Mouse (Mus musculus) layer of hippocampus, postnatal 14 days (tissue): ENCODE data around the gene Tm7sf2. TPM values are rescaled to one million over a fixed set of nuclear protein-coding genes. Genes with fewer than 3 reads are reported as not detected.

Experiments used
- DNase-seq, 2 experiments: peaks; one replicate each; pipeline ENCODE4 v3.0.0; 2021 to 2022; ENCODE audit warnings: low spot score in 2 of 2, mixed read lengths in 1 of 2
- total RNA-seq, 2 experiments: library from RNA; stranded (reverse); gene quantifications; 2 replicates each; pipeline ENCODE4 v1.2.3; 2021

The Tm7sf2 gene
- total RNA-seq, 2 experiments from 2014 or later = 40.1 to 44.2 TPM

DNA sequence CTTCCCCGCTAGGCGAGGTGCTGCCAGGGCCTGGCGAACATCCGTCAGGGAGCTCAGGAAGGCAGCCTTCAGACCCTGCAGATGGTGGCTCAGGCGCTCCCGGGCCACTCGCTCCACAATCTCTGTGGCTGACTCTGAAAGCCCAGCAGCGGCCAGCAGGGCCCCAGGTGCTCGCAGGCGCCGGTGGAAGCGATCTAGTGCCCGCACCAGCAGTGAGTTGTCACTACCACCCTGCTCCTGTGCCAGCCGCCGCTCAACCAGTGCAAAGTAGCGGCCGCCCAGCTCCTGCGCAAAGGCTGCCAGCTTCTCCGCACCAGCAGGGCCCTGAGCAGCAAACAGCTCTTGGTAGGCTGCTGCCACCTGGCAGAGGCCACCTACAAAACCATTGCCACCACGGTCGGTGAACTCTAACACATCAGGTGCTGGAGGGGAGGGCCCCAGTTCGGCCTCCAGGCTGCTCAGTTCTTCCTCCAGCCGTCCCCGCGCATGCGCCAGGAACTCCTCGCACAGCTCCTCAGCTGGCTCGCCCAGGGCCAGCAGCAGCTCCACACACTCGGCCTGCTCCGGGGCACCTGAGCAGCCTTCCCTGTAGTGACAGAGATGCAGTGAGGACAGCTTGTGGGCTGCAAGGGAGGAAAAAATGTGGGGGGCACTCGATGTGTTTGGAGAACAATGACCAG lies 2.5 kb upstream of the Tm7sf2 start:
- DNase-seq = no peak

DNA sequence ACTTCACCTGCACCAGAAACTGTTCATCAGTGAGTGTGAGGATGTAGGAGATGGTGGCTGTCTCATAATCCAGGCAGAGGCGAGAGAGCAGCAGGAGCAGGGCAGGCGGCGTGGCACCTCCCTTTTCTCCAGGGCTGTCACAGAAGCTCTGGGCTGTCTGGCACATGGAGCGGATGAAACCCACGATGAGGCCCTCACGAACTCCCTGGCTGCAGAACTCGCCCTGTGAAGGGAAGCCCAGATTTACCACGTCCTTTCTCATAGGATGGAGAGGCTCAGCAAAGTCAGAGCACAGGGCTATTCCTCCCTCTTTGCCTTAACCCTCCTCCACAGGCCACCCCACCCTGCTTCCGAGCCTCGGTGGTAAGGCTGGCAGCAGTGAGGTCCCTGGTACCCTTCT lies 1.7 kb upstream of the Tm7sf2 start:
- no peak for DNase-seq

DNA sequence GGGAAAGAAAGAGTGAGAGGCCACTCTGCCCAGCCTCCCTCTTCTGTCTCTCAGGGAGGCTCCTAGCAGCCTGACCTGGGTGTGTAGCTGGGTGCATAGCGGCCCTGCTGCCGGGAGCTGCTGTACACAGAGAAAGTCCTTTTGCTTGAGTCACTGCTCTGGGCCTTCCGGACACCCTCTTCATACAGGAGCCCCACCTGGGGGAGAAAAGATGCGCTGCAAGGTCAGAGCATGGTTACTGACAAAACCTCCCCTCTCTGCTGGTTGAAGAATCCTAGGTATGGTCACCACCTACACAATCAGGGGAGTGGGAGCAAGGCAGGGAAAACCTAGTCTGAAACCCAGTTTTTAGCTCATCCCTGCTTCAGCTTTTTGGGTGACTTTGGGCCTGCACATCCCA lies 778 bp upstream of the Tm7sf2 start:
- no peak for DNase-seq

DNA sequence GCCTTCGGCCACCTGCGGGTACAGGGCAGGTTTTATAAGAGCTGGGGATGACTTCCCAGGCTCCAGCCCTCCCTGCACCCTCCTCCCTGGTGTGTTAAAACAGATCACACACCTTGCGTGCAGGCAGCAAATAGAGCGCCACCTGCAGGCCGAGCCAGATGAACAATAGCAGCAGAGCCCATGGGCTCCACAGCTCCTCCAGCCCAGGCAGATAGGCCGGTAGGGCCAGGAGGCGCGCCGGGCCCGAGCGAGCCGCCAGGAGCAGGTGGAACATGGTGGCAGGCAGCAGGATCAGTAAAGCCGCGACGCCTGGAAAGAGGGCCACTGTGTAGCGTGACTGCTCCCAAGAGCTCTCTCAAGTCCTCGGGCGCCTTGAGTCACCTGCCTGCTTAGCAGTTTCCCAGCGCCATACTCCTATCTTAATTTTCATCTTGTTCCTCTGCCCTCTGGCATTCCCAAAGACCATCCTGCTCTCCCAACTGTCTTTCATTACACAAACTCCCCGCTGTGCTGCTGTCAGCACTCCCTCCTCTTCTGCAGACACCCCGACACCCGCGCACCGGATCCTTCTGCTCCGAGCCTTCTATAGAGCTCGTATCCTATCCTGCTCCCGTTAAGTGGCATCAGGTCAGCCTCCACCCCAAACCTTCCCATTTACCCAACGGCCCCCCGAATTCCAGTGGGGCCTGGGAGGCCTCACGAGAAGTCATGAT lies 1.0 kb downstream of the Tm7sf2 start:
- DNase-seq = peak; percentile 82 to 87

DNA sequence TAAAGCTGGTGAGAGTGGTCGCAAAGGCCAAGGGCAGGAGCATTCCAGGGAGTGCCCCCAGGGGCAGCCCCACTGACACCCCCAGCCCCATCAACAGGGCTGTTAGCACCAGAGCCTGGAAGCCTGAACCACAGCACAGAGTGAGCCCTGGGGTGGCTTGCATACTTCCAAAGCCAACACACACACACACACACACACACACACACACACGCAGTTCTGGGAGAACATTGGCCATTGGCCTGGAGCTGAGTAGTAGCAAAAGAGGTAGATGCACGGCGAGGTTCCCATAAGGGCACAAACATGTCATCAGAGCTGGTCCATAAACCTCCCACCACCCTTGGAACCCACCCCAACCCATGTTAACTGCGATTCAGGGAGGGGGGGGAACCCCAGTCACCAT lies 1.6 kb downstream of the Tm7sf2 start:
- DNase-seq = no peak

DNA sequence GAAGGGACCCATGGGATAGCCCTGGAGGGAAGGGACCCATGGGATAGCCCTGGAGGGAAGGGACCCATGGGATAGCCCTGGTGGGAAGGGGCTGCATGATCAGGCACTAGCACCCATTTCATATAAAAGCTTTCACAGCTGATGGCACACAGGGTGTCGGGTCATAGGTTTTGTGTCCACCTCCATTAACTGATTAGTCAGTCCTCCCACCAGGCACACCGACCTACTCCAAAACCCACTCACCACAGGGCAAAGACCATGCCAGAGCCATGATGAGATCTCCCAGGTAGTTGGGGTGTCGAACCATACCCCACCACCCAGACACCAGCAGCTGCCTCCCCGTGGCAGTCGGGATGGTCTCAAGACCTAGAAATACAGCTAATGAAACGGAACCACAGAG lies 5.1 kb downstream of the Tm7sf2 start:
- no peak for DNase-seq

DNA sequence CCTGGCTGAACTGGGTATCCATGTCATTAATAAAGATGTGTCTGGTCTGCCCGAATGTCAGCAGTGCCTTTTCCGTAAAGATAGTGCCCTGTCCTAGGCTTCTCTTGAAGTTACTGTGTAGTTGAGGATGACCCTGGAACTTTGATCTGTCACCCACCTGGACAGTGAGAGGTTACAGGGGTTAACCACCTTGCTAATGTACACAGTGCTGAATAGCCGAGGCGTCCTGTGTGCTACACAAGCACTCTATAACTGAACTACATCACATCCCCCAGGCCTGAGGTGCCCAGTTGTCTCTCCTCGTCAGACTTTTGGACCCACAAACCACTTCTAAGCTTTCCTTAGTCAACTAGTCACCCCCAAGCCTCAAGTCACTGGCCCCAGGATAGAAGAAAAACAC lies 5.8 kb downstream of the Tm7sf2 start:
- no peak for DNase-seq

DNA sequence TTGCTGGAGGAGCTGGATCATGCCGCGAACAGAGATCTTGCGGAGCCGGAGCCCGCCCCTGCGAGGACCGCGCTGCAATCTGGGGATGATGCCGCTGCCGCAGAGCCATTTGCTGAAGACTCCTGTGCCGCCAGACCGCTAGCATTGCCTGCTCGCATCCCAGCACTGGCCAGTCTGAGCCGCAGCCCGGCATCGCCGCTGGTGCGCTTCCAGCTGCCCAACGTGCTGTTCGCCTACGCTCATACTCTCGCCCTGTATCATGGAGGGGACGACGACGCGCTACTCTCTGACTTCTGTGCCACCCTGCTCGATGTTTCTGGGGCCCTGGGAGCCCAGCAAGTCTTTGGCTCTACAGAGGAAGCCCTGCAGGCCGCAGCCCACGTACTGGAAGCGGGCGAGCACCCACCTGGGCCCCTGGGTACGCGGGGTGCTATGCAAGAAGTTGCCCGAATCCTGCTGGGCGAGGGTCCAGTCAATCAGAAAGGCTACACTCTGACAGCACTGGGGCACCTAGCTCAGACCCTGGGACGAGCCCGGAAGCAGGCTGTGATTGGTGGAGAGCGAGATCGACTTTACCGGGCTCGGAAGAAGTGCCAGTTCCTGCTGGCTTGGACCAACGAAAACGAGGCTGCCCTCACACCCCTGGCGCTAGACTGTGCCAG lies 6.4 kb downstream of the Tm7sf2 start:
- peak in 1 of 2 experiments; percentile 36 for DNase-seq

DNA sequence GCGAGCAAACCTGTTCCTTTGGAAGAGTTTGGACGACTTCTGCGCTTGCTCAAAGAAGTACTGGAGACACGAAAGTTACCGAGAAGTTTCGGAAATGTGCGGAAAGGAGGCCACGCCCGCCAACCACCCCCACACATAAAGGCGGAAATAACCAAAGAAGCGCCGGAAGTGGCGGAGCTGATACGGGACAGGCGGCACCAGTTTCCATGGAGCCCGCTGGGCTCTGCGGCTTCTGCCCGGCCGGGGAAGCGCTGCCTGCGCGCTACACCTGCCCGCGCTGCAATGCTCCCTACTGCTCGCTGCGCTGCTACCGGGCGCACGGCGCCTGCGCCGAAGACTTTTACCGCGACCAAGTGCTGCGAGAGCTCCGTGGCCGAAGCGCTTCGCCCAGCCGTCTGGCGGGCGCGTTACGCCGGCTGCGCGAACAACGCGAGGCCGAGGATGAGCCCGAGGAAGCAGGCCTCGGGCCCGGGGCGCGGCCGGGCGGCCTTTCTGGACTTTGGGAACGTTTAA lies 7.1 kb downstream of the Tm7sf2 start, which contains the start of gene Znhit2:
Znhit2 (plus strand) TSS at position 172 of the 513 bp plus-strand sequence.
- peak; percentile 90 to 96 for DNase-seq

DNA sequence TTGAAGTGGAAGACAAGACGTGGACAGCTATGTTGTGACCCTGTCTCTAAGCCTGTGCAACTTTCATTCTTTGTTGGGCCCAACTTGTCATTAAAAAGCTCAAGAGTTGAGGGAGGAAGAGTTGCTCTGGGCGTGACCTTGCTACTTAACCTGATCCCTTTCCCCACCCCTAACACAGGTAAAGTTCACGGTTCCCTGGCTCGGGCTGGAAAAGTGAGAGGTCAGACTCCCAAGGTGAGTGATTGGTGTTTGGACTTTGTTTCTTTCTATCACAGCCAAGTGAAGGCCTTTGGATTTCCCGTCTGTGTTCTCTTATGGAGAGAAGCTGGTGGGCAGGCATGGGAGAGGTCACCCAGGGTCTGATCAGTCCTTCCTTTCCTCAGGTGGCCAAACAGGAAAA lies 9.2 kb downstream of the Tm7sf2 start:
- DNase-seq = no peak

DNA sequence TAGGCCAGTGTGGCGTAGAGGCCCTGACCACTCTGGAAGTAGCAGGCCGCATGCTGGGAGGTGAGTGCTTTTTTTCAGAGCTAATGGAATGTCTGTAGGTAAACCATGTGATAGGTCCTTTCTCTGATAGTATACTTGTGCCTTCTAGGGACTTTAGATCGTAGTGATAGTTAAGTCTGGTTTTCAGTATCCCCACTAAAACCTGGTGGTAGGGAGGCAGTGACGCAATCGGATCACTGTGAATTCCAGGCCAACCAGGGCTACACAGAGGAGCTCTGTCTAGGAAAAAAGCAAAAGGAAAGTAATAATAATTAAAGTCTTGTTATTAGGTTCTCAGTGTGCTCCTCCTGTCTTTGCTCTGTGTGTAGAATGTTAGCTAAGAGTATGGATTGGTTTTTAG lies 9.7 kb downstream of the Tm7sf2 start:
- DNase-seq = no peak

DNA sequence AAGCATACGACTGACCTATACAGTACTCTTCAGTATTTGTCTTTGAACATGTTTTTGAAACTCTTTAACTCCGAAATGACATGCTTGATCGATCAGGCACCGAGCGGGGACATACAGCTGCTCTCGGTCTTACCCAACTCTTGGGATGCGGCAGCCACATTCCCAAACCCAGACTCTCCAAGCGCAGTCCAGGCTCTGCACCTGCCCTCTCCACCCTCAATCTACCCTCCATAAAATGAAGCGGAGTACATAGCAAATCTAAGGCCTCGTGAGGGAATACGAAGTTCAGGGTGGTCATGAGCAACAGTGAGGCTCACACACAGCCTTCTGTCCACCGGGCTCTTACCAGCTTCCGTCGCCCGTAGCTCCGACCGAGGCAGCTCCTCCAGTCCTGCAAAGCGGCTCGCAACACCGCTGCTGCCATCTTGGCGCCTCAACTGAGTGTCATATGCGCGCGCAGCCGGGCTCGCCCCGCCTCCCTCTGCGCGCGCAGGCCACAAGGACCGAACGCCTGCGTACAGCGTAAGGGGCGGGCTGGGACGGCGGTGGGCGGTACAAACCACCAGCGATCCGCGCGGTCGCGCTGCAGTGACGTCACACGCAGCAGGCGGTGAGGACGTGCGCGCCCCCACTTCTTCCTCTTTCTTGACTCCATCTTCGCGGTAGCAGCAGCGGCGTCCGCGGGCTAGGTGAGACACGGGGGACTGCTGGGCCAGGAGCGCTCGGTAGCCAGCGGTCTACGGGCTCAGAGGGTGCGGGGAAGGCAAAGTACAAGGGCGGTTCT lies 10.7 kb downstream of the Tm7sf2 start, which contains the start of the genes Mrpl49 and Fau:
Mrpl49 (minus strand) TSS at position 473 of the 784 bp plus-strand sequence.
Fau (plus strand) TSS at position 532 of the 784 bp plus-strand sequence.
- peak; percentile 98 to 99 for DNase-seq

DNA sequence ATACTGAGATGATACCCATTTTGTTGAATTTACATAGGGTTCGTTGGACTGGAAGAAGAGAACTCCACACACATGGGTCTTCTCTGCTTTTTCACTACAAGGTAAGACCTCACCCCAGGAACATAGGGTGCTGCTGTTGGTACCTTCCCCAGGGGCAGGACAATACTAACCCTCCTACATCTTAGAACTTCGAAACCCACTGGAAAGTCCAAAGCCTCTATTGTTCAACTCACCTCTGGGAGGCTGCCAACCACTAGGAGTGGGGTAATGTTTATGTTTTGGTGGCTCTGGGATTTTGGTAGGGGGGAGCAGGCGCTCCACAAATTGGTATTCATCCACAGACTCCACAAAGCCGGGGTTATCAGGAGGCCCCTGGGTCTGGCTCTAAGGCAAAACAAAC lies 11.5 kb downstream of the Tm7sf2 start:
- DNase-seq = no peak

DNA sequence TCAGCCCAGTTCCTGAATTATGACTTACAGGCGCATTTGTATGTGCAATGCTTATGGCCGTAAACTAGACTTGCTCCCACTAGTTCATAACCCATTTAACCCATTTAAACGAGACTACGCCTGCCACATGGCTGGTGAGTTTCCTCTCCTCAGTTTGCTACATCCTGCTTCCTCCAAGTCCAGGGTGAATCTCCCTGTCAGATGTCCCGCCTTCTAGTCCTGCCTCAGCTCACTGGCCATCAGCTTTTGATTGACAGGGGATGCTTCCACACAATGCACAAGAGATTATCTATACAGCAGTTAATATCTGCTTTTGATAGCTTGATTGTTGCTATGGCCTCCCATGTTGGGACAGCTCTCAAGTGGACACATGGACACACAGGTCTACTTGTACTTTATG lies 13.9 kb downstream of the Tm7sf2 start:
- DNase-seq = no peak

DNA sequence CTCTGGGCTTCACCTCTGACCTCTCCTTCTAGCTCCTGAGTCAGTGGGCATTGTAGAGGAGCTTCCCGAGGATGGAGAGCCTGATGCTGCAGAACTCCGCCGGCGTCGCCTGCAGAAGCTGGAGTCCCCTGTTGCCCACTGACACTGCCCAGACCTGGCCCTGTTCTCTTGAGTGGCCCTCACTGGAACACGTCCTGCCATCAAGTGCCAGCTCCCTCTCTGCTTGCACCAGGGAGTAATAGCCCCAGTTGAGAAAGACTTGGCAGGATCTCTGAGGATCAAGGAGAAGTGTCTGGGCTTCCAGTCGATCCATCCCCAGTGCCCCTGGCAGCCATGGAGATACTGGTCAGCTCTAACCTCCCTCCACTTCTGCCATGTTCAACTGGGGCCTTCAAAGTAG lies 15.7 kb downstream of the Tm7sf2 start:
- DNase-seq = no peak

DNA sequence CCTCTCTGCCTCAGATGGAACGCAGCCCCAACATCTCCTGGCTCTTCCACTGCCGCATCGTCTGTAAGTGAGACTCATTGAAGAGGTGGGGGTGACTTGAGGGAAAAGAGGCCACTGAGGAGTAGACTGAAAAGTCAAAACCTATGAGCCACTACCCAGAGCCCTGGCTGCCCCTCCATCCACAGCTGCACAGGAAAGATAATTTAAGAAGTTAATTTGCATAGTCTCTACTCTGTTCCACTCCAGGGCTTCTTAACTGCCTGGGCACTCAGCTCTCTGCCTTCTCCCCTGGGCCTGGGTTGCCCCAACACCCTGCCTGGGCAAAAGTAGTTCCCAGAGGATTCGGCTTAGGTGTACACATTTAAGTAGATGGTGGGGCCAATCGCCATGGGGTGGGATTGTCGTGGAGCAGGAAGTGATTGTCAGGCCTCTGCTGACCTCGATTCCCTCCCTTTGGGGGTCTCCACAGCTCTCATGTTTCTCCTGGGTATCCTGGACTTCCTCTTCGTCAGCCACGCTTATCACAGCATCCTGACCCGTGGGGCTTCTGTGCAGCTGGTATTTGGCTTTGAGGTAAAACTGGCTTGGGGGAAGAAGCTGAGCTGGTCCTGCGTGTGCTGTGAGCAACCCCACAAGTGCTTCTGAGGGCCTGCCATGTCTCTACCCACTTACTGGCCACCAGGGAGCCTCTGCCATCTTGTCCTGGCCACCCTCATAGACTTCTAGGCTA lies 19.3 kb downstream of the Tm7sf2 start:
- no peak for DNase-seq

DNA sequence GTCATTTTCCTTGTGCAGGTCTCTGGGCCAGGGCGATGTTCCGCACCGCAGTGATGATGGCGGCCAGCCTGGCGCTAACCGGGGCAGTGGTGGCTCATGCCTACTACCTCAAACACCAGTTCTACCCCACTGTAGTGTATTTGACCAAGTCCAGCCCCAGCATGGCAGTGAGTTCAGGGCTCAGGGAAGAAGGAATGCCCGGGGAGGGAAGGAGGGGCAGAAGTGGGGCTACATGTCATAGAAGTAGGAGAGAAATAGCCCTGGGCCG lies 20.3 kb downstream of the Tm7sf2 start:
- DNase-seq = no peak

DNA sequence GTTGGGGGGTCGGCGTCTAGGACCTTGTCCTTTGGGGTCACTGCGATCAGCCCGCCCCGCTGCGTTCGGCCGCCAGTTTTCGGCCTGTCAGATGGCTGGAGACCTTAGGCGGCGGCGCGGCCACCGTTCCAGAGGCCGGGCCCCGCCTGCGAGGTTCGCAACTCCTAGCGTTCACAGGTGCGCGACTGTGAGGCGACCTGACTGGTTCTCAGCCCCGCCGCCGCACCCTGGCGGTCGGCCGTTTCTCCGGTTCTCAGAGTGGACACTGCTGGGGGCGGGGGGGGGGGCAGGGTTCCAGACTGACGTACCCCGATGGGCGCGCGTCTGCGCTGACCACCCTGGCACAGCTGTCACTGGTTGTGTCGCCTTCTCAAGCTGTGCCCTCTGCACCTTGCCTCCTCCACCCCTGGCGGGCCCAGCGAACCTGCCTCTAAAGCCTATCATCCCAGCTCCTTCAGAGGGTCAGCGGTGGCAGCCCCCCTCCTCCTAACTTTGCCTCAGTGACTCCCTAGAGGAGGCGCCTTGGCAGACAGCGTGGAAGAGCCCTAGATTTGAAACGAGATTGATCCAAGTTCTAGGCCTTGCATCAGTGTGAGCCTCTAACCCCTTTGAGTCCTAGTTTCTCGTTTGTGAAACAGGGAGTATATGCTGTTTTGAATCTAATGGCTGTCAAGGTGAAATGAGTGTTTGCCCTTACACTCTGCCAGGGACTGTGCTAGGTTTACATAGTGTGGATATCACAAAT lies 20.8 kb downstream of the Tm7sf2 start:
- DNase-seq = peak in 1 of 2 experiments; percentile 26

DNA sequence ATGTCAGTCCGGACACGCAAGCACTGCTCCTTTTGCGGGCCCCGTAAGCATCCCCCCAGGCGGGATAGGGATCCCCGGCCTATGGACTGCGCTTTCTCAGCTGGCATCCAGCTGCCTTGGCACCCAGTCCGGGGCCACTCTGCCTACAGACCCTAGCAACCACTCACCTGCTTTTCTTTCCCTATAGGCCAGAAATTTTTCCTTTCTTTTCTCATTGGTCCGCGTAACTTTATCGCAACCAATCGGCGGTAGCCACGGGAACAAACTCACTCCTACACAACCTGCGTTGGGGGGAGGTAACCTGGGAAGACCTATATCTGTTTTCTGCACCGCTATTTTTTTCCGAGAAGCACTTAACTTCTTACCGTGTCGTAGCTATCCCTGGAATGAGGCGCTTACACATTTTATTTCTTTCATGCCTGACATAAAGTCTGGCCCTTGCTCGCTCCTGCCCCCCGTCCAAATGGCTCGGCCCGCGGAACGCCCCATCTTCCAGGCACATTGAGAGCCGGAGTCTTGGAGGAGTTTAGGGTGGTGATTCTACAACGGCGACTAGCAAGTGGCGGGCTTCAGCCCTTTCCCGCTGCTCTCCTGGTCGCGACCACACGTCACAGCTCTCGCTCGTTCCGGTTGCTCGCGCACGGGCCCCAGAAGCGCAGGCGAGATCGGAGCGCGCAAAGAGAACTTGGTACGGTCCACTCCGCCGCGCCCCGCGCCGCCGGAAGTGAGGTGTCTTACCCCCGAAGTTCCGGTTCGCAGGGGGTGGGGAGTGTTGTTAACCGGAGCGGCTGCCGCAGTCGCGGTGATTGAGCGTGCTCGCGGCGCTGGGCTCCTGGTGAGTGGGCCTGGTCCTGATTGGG lies 21.6 kb downstream of the Tm7sf2 start, which contains the start of gene Syvn1:
Syvn1 (plus strand) TSS at position 283 of the 860 bp plus-strand sequence.
- peak; percentile 92 to 95 for DNase-seq
